Mouse (Mus musculus) kidney, adult 9 months (tissue): Measurements from ENCODE around the gene Mthfsl.
"Not testable (repeated sequence)": the region's sequence is repeated elsewhere in the genome, so short reads cannot be mapped to it uniquely, and the experiment has no call there.

ENCODE experiments used
- DNase-seq: peaks from one replicate; pipeline ENCODE4 v3.0.0; 2022

The Mthfsl gene

DNA sequence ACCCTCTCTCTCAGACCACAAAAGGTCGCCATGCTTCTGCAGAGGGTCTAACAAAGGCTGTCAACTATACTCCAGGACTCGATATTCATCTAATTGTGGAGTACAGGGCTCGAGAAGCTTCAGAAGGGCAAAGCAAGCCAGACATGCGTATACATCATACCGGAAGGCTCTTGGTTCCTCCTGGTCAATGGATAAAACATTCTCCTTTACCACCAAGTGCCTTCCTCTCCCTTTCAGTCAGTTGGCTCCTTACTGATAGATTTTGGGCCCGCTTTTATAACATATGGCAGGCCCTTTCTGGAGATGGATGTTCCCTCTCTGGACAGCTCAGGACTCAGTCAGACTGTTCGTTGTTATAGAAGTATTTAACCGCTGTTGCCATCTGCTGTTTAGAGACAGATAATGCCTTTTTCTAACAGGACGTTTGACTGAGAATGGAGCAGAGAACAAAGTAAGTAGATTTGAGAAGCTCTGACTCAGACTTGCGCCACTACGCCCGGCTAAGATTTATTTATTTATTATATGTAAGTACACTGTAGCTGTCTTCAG lies at the start of gene Mthfsl:
Gene Mthfsl, minus strand, starts transcription at position 308 of the 549 bp plus-strand sequence.
- DNase-seq, result peak; percentile 67

- DNase-seq, result not testable (repeated sequence)
Measured at GRCm38 (mm10) chr9:88769470-88769869, 49.4 kb upstream of the Mthfsl start.

DNA sequence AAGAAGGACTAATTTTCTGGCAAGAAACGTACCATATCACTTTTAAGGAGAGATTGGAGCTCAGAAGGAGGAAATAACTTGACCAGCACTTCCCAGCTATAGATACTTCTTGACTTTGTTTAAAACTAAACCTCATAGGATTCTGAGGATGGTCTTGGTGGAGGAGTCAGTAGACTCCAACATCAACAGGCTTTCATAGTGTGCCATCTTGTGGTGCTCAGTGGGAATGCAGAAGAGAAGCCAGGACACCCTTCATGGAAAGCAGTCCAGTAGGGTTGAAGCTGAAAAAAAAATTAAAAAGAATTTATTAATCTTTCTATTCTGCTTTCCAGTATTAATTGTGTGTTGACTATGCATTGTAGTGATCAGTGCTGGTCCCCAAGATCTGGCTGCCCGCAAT lies 26.6 kb upstream of the Mthfsl start:
- peak; percentile 51 for DNase-seq

- not testable (repeated sequence) for DNase-seq
Measured at GRCm38 (mm10) chr9:88746046-88746445, 25.9 kb upstream of the Mthfsl start.

DNA sequence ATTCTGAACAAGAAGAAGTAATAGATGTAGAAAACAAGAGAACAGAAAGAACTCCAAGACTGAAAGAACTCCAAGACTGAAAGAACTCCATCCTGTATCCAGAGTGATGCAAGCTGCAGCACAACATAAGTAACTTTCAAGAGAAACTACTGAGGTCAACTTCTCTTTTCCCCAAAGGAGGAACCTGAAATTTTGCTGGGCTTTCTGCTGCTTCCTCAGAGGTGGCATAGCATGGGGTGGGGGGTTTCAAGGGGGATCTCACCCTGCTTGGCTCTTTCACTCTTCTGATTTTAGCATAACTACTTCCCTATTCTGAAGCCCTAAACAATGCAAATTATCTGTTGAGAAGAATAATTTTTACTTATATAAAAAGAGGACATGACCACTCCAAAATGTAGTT lies 15.2 kb upstream of the Mthfsl start:
- not testable (repeated sequence) for DNase-seq

DNA sequence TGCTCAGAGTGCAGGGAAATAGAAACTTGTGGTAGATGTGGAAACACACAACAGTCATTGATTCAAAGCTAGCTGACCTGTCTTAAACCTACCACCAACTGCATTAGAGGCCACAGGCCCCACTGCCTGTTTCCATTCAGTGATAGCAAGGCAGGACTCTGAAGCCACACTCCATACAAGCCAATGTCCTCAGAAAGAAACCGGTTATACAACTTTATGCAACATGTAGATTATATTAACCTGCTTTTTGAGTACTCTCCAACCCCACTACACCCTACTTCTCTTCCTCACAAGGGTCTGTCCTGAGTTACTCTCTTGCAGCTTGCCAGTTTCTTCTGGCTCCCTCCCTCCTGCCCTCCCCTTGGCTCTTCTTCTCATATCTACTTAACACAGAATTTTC lies 13.1 kb upstream of the Mthfsl start:
- DNase-seq, result not testable (repeated sequence)

GRCm38 (mm10) chr9:88732334-88732733 lies 12.2 kb upstream of the Mthfsl start:
- not testable (repeated sequence) for DNase-seq

DNA sequence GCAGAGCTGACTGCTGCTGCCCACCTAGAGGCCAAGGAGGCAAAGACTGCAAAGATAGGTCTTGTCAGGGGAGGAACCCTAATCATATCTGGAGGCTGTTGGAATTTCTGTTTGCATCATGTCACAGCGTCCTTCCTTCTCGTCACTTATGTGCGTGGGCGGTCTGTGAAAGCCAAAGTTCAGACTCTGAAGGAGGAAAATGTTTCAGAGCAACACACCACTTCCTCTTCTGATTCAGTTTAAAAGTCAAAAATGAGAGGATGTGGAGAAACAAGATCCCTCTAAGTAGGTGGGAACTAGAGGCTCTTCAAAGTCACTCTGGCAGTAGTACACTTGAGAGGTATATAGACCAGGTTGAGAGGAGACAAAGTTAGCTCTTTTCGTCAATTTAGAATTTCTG lies 11.6 kb upstream of the Mthfsl start, which contains the start of gene Bcl2a1d:
Gene Bcl2a1d, minus strand, starts transcription at position 187 of the 400 bp plus-strand sequence.
- DNase-seq, result not testable (repeated sequence)

DNA sequence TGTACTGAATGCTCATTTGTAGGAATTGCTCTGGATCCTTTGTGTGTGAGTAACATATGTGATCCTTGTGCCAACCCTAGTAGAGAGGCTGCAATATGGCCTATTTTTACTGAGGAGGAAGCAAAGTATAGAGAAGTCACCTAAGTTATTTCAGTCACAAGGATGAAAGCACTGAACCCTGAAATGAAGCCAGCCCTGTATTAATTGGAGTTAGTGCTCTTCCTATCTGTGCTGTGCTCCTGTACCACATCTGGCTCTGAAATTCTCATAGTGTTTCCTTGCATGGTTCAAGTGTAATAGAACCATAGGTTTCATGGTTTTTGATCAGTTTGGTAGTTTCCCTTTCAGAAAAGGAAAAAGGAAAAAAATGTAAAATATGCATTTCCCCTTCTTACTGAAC lies 8.2 kb upstream of the Mthfsl start:
- not testable (repeated sequence) for DNase-seq

GRCm38 (mm10) chr9:88721628-88722027 lies 1.5 kb upstream of the Mthfsl start:
- DNase-seq, result not testable (repeated sequence)

GRCm38 (mm10) chr9:88719073-88719921 lies 799 bp downstream of the Mthfsl start:
- peak; percentile 44 for DNase-seq

DNA sequence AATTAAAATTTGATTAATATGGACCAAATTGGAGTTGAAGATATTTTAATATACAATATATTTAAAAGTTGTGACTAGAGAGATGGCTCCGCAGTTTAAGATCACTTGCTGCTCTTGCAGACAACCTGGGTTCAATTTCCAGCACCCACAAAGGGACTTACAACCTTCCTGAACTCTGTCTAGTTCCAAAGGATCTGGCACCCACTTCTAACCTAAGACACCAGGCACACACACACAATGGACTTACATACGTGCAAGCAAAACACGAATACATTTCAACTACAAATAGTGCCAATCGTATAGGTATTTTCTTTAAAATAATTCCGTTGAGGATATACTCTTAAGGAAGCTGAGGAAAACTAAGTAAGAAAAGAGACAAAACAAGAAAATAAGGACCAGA lies 1.5 kb downstream of the Mthfsl start:
- peak; percentile 36 for DNase-seq

- DNase-seq, result peak; percentile 60
Measured at GRCm38 (mm10) chr9:88718140-88718539, 2.0 kb downstream of the Mthfsl start.

GRCm38 (mm10) chr9:88714515-88714914 lies 5.6 kb downstream of the Mthfsl start:
- peak; percentile 56 for DNase-seq

DNA sequence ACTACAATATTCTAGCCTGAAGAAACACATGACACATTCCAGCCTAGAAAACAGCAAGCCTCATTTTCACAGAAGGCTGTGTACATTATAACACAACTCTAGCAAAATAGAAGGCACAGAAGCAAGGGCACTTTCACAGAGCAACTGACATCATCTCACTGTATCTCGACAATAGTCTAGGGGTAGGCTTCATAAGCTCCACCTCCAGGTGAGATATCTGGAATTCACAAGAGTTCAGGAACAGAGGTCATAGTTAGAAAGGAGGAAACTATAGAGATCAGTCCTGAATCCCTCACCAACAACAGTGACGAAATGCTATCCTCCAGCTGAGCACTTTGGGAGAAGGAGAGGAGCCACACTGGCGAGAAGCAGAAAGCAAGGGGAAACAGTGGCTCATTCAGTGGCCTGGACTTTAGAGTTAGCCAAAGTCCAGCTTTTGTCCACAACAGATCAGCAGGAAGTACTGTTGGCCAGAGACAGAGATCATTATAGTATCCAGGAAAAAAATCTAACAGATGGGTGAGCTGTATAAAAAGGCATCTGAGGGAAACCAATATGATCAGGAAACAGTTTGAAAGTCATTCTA lies 7.8 kb downstream of the Mthfsl start:
- DNase-seq, result peak; percentile 82

- not testable (repeated sequence) for DNase-seq
Measured at GRCm38 (mm10) chr9:88710910-88711438, 9.1 kb downstream of the Mthfsl start.

GRCm38 (mm10) chr9:88710439-88710838 lies 9.7 kb downstream of the Mthfsl start:
- not testable (repeated sequence) for DNase-seq

DNA sequence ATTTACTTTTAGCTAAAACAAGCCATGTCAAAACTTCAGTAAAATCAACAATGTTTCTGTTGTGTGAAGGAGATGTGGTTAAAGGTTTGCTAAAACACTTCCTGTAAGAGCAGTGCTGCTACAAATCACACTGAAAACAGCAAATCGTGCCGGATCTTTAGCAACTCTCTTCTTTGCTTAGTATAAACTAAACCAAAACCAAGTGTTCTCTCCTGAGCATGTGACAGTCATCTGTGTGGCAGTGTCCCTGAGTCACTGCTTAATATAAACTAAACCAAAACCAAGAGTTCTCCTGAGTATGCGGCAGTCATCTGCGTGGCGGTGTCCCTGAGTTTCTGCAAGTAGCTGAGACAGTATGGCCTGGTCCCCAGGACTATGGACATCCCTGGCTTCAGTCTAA lies 10.3 kb downstream of the Mthfsl start:
- not testable (repeated sequence) for DNase-seq

GRCm38 (mm10) chr9:88709304-88709703 lies 10.8 kb downstream of the Mthfsl start:
- no peak for DNase-seq

DNA sequence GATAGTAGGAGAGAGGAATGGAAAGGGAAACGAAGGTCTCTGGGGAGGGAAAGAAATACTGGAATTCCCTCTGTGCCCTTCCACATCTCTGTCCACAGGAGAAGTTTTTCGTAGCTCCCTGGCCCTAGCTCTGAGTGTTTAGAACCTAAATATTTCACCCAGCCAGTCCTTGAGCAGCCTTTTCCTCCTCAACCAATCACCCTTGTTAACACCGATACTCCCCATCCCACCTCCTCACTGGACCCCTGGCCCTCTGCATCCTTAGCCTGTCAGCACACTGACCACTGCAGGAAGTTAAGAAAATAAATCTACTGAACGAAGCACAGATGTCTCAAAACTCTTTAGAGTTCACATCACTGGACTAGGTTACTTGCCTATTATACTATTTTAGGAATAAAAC lies 13.4 kb downstream of the Mthfsl start:
- no peak for DNase-seq

- not testable (repeated sequence) for DNase-seq
Measured at GRCm38 (mm10) chr9:88705157-88705556, 14.9 kb downstream of the Mthfsl start.

- DNase-seq, result not testable (repeated sequence)
Measured at GRCm38 (mm10) chr9:88698746-88699145, 21.4 kb downstream of the Mthfsl start.

DNA sequence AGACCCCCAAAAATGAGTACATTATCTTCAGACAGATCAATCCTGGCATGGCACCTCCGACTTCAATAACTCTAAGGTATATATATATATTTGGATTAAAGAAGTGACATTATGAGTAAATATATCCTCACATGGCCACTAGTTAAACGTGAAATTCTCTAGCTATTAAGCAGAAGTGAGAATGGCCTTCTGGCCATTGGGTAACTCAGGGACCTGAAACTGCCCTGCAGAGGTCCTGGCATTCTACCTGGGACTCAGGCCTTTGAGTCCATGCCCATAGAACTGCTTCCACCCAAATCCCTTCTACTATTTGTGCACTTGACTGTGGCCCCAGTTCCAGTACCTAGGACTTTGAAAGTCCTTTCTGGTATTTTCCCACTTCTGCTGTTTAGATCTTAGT lies 28.8 kb downstream of the Mthfsl start:
- not testable (repeated sequence) for DNase-seq
